Mouse (Mus musculus) spleen, embryonic (tissue): ENCODE measurements around the gene Nr2c2.

ENCODE experiments used
- CTCF ChIA-PET: fragments of 350-600 bp; sonication (Branson Sonifier 250); formaldehyde crosslinking; loops from one replicate; lab custom pipeline; 2022; lab: Charles Lee

Nr2c2 gene

DNA sequence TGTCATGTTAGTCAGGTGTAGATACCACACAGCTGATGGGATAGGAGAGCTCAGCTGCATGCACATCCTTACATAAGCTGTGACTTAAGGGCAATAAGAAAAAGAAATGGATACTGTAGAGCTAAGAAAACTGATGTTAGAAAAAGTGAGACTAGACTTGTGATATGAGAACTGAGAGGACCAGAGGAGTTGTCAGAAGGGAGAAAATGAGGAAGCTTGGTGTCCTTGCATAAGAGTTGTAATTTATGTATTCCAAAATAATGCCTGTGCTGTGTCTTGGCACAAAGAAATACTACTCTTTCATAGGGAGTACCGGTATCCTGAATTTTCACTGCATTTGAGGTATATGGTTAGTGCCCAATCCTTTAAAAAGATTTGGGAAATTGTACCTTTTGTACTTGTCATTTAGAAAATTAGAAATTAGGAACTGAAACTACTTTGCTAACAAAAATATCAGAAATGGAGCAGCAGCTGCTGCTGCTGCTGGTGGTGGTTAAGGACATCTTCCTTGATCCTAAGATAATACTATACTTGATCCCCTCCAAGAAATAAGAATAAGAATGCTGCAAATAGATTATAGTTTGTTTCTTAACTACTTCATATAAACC lies 35.8 kb downstream of the Nr2c2 start:
- CTCF ChIA-PET = interaction anchor here (0.7 kb wide), 1 partner anchor 437 kb away, joined by 3 read pairs; no protein-coding TSS in a partner anchor

DNA sequence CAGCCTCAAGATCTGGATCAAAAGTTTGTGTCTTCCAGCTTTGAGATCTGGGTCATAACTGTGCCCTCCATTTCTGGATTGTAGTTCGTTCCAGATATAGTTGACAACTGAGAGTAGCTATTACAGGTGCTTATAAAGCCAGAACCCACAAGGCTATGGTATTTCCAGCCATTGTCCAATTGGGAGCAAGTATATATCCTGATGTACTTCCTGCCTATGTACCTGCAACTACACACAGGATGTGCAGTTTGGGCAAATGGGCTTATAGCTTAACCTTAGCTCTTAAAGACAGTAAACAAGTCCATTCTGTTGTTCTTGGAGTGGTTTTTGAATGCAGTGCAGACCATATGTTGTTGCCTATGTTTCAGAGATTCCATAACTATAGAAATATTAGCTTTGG lies 40.3 kb downstream of the Nr2c2 start:
- CTCF ChIA-PET = no interaction called here

DNA sequence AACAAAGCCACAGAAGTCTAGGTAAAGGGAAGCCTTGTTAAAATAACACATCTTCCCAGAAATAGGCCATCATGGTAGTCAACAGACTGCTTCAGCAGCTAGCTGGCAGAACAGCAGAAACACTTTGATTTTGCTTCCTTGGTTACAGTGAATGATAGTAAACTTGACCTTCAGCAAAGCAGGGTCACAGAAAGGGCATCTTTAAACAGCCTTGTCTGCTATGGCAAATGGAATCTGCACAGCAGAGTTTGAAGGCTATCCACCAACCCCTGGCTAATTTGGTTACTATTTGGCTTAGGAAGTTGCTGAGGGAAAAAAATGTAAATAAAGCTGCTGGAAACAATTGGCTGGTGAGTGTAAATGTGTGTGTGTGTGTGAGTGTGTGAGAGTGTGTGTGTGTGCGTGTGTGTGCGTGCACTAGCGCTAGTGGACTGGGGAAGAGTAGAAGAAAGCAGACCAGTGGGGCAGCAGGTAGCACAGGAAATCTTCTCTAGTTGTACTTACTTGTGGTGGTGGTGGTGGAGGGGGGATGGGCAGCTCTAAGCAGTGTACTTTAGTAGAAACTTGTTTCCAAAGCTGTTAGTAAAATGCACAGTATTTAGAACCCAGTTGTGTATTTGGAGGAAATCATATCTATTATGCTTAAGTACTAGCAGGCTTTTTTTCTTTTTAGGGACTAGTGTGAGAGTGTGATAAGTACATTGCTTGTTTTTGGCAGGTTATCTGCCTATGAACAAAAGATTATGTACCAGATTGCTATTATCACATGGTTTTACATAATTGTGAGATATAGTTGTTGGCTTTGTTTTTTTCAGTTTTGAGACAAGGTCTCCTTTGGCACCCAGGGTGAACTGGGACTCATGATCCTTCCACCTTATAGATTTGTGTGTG lies 41.1 kb downstream of the Nr2c2 start:
- CTCF ChIA-PET = no interaction called here

DNA sequence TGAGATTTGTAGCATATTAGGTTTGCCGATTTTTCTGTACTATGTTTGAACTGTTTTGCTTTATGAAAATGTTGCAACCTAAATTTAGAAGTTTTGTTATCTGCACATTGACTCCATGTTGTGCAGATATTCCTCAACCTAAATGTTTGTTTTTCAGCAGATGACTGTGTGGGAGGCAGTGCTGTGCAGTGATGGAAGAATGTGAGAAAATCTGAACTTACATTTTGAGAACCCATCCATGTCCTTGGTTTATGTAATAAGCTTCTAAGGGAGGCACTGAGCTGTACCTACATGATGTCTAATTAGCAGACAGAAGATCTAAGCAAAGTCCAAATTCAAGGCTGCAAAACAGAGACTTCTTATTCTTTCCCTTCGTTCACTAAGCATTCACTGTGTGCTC lies 42.4 kb downstream of the Nr2c2 start:
- CTCF ChIA-PET = interaction anchor here (0.6 kb wide), 1 partner anchor 20 kb away, joined by 4 read pairs; no protein-coding TSS in a partner anchor

GRCm38 (mm10) chr6:92136356-92136755 lies 45.2 kb downstream of the Nr2c2 start:
- CTCF ChIA-PET = interaction anchor here (0.7 kb wide), 1 partner anchor 42 kb away, joined by 19 read pairs; no protein-coding TSS in a partner anchor

- CTCF ChIA-PET = no interaction called here
Observed at GRCm38 (mm10) chr6:92145881-92146280, 54.7 kb downstream of the Nr2c2 start.

DNA sequence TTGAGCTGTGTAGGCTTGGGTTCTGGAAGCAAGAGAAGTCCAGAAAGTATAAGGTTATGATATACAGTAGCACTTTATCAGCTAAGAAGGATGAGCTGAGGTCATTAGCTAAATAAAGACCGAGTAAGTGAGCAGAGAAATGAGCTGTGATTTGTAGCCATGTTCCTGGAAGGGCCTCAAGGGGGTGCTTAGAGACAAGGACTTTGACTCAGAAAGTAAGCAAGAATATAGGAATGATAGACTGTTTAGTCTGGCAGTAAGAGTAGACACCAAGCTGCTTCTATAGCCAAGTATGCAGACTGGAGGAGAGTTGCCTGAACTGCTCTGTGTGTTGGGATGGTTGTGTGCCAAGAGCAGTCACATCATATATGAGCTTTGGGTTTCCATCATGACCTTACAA lies 62.6 kb downstream of the Nr2c2 start:
- CTCF ChIA-PET = interaction anchor here (0.6 kb wide), 1 partner anchor 107 kb away, joined by 5 read pairs; no protein-coding TSS in a partner anchor

- CTCF ChIA-PET = no interaction called here
Observed at GRCm38 (mm10) chr6:92158801-92159200, 67.6 kb downstream of the Nr2c2 start.

- CTCF ChIA-PET = interaction anchor here (0.6 kb wide), 2 partner anchors 14 to 703 kb away, joined by 3 read pairs; no protein-coding TSS in a partner anchor
Observed at GRCm38 (mm10) chr6:92162724-92163123, 71.5 kb downstream of the Nr2c2 start.

DNA sequence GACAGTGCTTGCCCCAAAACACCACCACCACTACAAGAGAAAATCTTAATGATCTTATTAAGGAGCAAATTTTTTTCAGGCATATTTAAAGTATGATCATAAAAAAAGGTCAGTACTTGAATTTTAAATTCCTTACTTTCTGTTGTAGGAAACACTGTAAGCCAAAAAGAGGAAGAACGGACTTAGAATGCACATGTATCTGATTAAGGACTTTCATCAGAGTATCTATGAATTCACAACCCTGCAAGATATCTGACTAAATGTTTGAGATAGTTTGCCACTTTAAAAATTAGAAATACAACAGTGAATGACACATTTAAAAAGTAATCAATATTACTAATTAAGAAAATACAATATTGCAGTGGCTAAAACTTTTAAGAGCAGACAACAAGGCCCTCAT lies 85.3 kb downstream of the Nr2c2 start:
- CTCF ChIA-PET = interaction anchor here (1.1 kb wide), 1 partner anchor 75 kb away, joined by 3 read pairs; no protein-coding TSS in a partner anchor

GRCm38 (mm10) chr6:92183621-92184131 lies 92.5 kb downstream of the Nr2c2 start, which contains the start of gene Mrps25:
Gene Mrps25, minus strand, starts transcription at chr6:92184033.
- CTCF ChIA-PET = no interaction called here

GRCm38 (mm10) chr6:92184178-92184577 lies 93.0 kb downstream of the Nr2c2 start:
- CTCF ChIA-PET = interaction anchor here (0.9 kb wide), 1 partner anchor 94 kb away, joined by 3 read pairs; no protein-coding TSS in a partner anchor

- CTCF ChIA-PET = no interaction called here
Observed at GRCm38 (mm10) chr6:92199414-92199813, 108.2 kb downstream of the Nr2c2 start.

DNA sequence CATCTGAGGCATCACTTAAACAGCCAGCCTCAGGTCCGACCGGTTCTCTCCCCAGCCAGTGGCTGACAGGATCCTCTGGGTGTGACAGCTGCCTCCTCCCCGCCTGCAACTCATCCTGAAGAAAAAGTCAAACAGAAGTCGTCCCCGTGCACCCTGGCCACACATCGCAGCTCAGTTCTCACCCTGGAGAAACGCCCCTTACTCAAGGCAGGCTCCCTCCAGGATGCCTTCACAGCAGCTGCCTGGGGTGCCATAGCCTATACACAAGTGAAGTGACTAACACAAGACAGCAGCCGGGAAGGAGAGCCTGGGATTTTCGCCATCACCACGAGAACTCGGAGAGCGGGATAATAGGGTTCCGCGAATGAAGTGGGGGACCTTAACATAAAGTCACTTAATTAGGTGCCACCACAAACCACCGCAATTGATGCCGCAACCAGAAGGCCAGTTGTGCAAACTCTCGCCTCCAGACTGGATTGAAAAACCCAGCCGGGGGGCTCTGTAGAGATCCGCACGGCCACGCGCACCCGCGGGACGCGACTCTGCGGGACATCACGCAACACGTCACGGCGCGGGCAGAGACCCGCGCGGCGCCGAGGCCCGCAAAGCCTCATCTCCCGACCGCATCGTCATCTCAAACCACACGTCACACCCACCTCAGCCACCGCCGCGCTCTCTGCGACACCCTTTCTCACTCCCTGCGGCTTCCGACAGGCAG lies 123.0 kb downstream of the Nr2c2 start:
- CTCF ChIA-PET = interaction anchor here (0.6 to 0.7 kb wide), 2 partner anchors 153 to 739 kb away, joined by 3 read pairs; no protein-coding TSS in a partner anchor

DNA sequence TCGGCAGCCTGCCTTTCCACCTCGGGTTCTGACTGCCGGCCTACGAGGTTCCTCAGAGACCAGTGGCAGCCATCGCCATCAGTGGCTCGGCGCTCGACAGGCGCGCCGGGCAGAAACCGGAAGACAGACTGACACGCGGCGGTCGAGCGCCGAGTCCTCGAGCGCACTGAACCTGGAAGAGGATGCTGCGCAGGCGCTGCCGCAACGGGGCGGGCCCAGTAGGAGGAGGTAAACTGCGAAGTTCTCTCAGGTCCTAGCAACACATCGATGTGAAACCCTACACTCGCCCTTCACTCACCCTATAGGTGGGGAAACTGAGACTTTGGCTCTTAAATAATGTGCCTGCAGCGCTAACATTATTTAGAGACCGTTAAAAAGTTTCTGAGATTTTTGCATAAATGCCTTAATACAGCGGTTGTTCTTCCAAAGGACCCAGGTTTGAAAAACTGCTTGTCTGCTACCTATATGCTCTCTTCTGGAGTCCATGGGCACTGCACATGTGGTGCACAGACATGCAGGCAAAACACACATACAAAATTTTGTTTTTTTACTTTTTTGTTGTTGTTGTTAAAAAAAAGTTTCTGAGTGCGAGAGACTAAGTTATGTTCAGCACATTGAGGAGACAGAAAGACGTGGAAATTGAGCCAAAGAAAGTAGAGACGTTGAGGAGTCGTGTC lies 123.7 kb downstream of the Nr2c2 start, which contains the start of gene Rbsn:
Rbsn (minus strand) TSS at position 153 of the 677 bp plus-strand sequence.
- CTCF ChIA-PET = no interaction called here

DNA sequence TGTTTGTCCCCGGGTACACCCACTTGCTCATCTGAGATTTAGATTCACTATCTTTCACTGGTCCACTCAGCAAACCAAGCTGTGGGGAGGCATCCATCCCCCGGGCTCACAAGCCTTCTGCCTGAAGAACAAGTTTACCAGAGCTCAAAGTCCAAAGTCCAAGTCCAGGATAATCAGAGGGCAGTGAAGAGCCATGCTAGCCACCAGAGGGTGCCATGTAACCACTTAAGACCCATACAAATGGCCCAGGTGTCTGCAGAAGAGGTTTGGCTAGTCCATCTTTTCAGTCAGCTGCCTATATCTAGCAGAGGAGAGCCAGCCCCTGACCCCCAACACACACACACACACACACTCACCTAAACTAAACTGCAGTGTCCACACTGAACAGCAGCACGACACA lies 128.3 kb downstream of the Nr2c2 start:
- CTCF ChIA-PET = interaction anchor here (1.1 kb wide), 1 partner anchor 50 kb away, joined by 4 read pairs; no protein-coding TSS in a partner anchor

DNA sequence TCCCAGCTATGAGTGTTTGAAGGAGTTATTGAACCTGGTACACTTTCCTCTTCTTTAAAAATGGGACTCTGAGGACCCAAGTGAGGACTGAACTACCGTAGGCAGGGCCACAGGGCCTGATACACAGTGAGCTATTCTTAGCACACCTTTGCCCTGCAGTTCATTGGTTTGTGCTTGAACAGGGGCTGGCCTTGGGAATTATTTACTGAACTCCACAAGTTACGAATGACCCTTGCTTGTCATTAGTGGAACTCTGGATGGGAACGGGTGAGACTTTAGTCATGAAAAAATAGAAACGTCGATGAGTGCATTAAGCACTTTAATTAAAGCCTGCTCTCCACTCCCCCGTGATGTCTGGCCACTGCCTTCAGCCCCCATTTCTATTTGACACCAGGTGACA lies 130.4 kb downstream of the Nr2c2 start:
- CTCF ChIA-PET = no interaction called here

- CTCF ChIA-PET = no interaction called here
Observed at GRCm38 (mm10) chr6:92222021-92222420, 130.8 kb downstream of the Nr2c2 start.
